Mouse (Mus musculus) layer of hippocampus, postnatal 14 days (tissue): ENCODE data around the gene Tmem80. TPM values are rescaled to one million over a fixed set of nuclear protein-coding genes. Genes with fewer than 3 reads are reported as not detected.
A peak's percentile ranks its signal among the peaks of the same experiment; 100 is the strongest.

Experiments used
- DNase-seq, 2 experiments: peaks; one replicate each; pipeline ENCODE4 v3.0.0; 2021 to 2022; ENCODE audit warnings: low spot score in 2 of 2, mixed read lengths in 1 of 2
- total RNA-seq, 2 experiments: library from RNA; stranded (reverse); gene quantifications; 2 replicates each; pipeline ENCODE4 v1.2.3; 2021

Gene Tmem80
- total RNA-seq, 2 experiments from 2014 or later, result 30.2 to 30.8 TPM

- DNase-seq, result no peak
Observed at GRCm38 (mm10) chr7:141319446-141319845, 8.1 kb upstream of the Tmem80 start.

- no peak for DNase-seq
Observed at GRCm38 (mm10) chr7:141324686-141325085, 2.9 kb upstream of the Tmem80 start.

- peak in 1 of 2 experiments; percentile 39 for DNase-seq
Observed at GRCm38 (mm10) chr7:141326546-141327446, 743 bp upstream of the Tmem80 start.

DNA sequence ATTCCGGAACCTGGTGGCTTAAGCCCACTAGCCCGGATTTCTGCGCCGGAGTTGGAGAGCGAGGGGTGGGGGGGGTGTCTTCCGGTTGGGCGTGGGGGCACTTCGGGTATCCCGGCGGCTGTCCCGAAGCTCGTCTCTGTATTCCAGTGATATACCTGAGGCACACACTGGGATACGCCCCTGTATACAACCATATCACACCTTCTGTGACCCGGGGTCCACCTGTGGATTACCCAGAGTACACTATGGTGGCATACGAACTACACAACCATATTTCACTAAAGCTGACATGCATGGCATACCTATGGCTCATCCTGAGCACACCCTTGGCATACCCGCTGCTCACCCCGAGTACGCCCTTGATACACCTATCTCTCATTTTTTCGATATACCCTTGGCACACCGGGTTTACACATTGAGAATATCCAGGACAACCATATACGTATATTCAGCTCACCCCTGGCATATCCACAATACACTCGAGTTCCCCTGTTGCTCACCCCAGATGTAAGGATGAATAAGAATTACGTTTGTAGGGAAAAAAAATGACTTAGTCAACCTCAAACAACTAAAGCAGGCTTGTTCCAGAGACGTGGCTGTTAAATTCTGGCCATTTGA lies 943 bp downstream of the Tmem80 start:
- no peak for DNase-seq

GRCm38 (mm10) chr7:141330706-141331105 lies 3.2 kb downstream of the Tmem80 start:
- no peak for DNase-seq

GRCm38 (mm10) chr7:141331990-141332389 lies 4.5 kb downstream of the Tmem80 start:
- no peak for DNase-seq

- no peak for DNase-seq
Observed at GRCm38 (mm10) chr7:141335044-141335579, 7.6 kb downstream of the Tmem80 start.

DNA sequence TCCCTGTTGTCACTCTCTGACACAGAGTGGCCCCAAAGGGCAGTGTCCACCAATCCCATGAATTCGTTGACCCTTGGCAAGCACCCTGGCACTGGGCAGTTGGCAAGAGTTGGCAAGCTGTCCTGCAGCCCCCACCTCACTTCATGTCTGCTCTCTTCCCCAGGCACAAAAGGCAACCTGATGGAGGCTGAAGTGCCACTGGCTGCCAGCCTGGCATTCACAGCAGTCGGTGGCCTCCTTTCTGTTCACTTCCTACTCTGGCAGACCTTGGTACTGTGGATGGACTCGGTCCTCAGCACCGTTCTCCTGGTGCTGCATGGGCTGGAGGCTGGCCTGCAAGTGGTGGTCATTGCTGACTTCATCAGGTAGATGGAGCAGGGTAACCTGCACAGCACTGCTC lies 8.1 kb downstream of the Tmem80 start:
- DNase-seq, result peak in 1 of 2 experiments; percentile 41

GRCm38 (mm10) chr7:141336296-141336695 lies 8.8 kb downstream of the Tmem80 start:
- DNase-seq, result no peak

DNA sequence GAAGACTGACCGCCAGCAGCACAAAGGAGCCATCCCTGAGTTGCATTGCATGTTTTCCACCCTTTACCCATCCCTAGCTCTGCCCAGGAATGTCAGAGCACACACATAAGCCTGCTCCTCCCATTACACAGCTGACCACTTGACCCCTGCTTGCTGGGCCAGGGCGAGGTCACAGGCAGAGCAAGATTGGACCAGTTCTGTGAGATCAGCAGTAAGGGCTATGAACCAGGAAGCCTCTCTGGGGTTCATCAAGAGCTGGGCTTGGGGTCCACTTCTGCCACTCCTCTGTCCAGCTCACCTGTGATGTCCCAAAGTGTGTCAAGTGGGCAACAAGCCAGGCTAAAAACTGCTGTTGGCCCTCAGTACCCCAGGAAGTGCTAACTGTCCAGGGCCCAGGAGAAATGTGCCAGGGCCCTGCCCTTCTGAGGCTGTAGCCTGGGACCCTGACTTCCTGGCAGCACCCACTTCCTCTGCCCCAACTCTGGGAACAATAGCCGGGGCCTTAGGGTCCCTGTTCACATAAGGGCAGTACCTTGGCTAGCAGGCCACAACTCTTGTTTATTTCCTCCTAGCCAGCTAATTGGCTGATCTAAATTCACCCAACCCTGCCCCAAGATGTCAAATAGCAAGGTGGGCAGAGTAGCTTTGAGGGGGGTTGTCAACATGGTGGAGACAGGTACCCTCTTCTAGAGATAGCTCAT lies 10.3 kb downstream of the Tmem80 start:
- no peak for DNase-seq

DNA sequence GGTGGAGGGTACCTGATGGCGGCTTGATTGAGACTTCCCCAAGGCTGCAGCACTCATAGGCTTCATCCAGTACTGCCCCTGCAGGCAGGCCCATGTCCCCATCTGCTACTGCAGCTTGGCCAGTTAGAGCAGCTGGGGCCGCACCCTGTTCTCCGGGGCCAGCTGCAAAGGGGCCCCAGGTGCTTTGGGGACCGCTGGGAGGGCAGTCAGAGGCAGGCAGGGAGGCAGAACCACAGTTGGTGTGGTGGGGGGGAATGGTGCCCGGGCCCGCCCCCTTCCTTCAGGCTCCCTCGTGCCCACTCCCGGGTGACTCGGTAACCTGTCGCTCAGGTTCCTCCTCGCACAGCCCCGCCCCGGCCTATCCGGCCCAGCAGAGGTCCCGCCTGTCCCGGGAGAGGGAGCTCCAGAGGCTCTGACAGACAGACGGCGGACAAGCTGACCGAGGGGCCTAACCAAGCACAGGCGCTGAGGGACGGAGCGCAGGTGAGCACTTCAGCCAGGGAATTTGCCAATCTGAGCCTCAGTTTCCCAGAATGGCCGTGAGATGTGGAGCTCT lies 11.1 kb downstream of the Tmem80 start, which contains the start of gene Eps8l2:
Eps8l2 (plus strand) TSS at position 305 of the 556 bp plus-strand sequence.
- no peak for DNase-seq

DNA sequence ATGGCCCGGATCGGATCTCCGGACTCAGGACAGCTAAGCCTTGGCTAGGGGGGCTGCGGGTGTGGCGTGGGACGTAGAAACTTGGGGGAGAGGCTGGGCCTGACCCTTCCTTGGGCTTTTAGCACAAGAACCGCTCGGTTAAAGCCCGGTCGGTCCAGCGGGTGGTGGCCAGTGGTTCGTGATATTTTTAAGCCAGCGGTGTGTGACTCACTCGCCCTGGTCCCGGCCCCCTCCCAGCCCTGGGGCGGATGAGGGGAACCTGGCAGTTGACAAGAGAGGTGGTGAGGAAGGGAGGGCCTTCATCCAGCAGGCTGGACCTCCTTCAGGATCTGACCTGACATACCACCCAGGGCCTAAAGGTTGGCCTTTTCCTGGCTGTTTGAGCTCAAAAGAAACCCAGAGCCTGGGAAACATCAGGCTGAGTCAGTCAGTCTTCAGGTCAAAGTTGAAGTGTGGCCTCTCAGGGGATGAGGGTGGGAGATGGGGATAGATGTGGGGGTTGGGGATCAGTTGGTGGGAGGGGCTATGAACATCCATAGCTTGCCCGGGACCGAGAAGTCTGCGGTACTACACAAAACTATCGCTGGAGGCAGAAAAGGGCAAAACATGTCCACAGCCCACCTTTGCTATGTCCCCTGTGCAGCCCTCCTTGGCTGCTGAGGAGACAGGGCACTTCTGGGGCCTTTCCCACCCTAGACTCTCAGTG lies 11.8 kb downstream of the Tmem80 start:
- no peak for DNase-seq

GRCm38 (mm10) chr7:141340023-141340422 lies 12.5 kb downstream of the Tmem80 start:
- DNase-seq, result no peak

DNA sequence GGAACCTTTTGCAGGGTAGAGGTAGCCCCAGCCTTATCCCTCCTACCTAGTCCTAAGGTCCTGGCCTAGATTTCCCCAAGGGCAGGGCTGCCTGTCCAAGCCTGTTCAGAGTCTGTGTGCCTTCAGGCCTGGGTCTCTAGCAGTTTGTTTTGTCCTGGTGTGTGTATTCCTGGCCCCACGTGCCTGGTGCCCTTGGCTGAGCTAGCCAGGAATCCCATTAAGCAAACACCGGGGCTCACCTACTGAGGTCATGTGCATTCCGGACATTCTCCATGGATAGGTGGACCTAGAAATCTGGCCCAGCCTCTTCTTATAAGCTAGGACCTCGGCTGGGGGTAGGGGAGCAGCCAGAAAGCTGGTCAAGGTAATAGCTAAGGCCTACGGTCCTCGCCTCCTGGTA lies 12.9 kb downstream of the Tmem80 start:
- no peak for DNase-seq

- no peak for DNase-seq
Observed at GRCm38 (mm10) chr7:141341689-141342226, 14.2 kb downstream of the Tmem80 start.

GRCm38 (mm10) chr7:141343230-141343629 lies 15.7 kb downstream of the Tmem80 start:
- DNase-seq, result no peak

- DNase-seq, result no peak
Observed at GRCm38 (mm10) chr7:141343696-141344095, 16.2 kb downstream of the Tmem80 start.

DNA sequence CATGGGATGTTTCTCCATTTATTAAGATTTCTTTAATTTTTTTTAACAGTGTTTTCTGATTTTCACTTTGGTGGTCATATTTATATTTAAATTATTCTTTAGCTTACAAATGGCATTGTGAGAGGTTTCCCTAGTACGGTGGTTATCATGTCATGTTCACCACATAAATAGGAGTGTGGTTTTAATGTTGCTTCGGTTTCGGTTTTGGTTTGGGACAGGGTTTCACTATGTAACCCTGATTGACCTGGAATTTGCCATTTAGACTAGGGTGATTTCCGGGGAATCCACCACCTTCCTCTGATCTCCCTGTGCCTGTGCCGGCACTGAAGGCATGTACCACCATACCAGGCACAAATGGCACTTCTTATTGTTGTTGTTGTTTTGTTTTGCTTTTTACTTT lies 17.2 kb downstream of the Tmem80 start:
- no peak for DNase-seq

- no peak for DNase-seq
Observed at GRCm38 (mm10) chr7:141351061-141351460, 23.5 kb downstream of the Tmem80 start.

- no peak for DNase-seq
Observed at GRCm38 (mm10) chr7:141355051-141355450, 27.5 kb downstream of the Tmem80 start.
